14 mouse cellular contexts compared by ENCODE assay signal in genomic region chr14:55357258-55357657, GRCm38 (mm10).
"Had no signal": no experiment of that assay in that cellular context is flagged by ENCODE, and none has a peak within 500 bp of the region (broad histone marks: within the 10 kb centered on the region; RNA-seq: fewer than 3 reads in every experiment).

No protein-coding gene starts in this region.

- H3K27ac ChIP-seq: left cerebral cortex, adult 2 months; liver, embryonic 13.5 days; midbrain, embryonic 10.5 days; midbrain, embryonic 13.5 days had no signal

- H3K36me3 ChIP-seq: liver, embryonic 13.5 days; midbrain, embryonic 10.5 days; midbrain, embryonic 13.5 days had no signal

- H3K4me2 ChIP-seq: liver, embryonic 13.5 days; lung, embryonic 14.5 days; midbrain, embryonic 13.5 days had no signal

- DNase-seq: kidney, adult 18-20 months; kidney, adult 9 months; kidney, postnatal 36 days; layer of hippocampus, postnatal 36 days; liver, embryonic 13.5 days; lung, embryonic 14.5 days; thymus, adult 18-20 months; thymus, postnatal 36 days had no signal

- H3K27me3 ChIP-seq: liver, embryonic 13.5 days; midbrain, embryonic 13.5 days had no signal

- H3K9me3 ChIP-seq: liver, embryonic 13.5 days; megakaryocyte, embryonic 14.5 days; midbrain, embryonic 10.5 days; midbrain, embryonic 13.5 days had no signal

- H3K4me3 ChIP-seq: left cerebral cortex, adult 2 months; liver, embryonic 13.5 days; megakaryocyte, embryonic 14.5 days; midbrain, embryonic 10.5 days; midbrain, embryonic 13.5 days had no signal

- H3K4me1 ChIP-seq: midbrain, embryonic 10.5 days had no signal

- ATAC-seq: intestine, embryonic 16.5 days; midbrain, embryonic 13.5 days; midbrain, embryonic 16.5 days had no signal

- H3K9ac ChIP-seq: liver, embryonic 13.5 days; lung, embryonic 14.5 days; midbrain, embryonic 13.5 days had no signal
